Mouse (Mus musculus) common myeloid progenitor, adult 5-6 weeks (primary cell): ENCODE results near the gene Egflam. TPM values are rescaled to one million over a fixed set of nuclear protein-coding genes. Genes with fewer than 3 reads are reported as not detected.
A peak's percentile ranks its signal among the peaks of the same experiment; 100 is the strongest.

Experiments used
- ATAC-seq: replicated peaks from 2 replicates; pipeline ENCODE4 v1.8.0; 2016; ENCODE audit warnings: low read depth, mild to moderate bottlenecking, moderate TSS enrichment, inconsistent platforms; ENCODE audit not compliant: poor library complexity, severe bottlenecking
- total RNA-seq: library from RNA; stranded (forward); fragments of 200-1000, 187-1606 nt; gene quantifications from 2 replicates; pipeline ENCODE4 v1.2.3, GENCODE M21; 2017

Egflam gene
- total RNA-seq, 1 experiment from 2014 or later: not detected

DNA sequence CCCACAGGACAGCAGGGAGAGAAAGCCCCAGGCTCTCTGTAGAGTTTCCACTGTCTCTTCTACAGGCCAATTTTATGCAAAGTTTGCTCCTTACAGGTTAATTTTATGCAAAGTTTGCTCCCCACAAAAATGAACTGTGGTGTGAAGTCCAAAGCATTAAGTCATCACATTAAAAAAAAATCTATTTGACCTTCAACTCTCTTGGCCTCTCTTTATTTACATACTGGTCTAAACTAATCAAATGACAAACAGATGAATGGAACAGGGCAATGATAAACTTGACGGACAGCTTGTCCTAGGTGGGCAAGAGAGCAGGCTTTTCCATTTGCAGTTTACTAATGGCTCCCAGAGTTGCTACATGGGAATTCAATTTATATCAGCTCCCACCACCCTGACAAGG lies 98.3 kb downstream of the Egflam start:
- no peak for ATAC-seq

DNA sequence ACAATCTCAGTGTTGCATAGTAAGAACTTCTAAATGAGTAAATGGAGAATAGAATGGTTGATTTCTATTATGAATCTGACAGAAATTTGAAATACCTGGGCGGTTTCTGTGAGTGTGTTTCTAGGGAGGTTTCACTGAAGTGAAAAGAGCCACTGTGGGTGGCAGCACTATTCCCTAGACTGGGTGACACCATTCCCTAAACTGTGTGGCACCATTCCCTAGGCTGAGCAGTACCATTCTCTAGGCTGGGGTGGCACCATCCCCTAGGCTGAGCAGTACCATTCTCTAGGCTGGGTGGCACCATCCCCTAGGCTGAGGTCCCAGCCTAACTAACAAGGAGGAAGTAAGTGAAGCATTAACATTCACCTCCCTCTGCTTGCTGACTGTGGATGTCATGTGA lies 103.0 kb downstream of the Egflam start:
- no peak for ATAC-seq

DNA sequence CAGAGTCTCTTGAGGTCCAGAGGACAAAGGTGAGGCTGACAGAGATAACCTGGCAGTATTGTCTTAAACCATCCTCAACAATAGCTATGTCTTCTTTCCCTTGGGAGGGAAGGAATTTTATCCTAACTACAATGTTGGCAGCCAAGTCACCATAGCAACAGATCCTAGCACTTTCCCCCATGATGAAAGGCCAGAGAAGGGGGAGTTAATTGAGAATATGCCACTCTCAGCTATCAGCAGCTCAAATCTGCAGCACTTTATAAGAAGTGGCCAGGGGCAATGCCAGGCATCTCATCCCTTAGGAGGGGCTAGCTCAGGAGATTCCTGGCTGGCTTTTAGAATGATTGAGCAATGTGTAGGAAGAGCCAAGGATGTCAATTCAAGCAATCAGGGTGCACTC lies 105.3 kb downstream of the Egflam start:
- no peak for ATAC-seq

DNA sequence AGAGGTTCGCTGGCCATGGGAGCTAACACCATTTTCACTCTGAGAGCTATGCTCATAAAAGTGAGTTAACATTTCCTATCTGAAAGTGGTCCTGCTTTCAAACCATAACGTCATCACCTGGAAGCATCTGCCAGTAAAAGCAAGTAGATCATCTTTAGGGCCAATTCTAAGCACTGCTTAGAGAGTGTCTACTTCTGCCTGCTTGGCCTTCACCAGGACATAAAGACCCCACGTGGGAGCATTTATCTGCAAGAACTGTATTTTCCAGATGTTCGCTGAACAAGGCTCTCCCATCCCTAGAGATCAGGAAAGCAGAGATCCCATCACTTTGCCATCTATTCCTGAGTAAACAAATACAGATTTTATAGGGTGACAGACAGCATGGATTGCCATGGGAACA lies 108.2 kb downstream of the Egflam start:
- no peak for ATAC-seq

DNA sequence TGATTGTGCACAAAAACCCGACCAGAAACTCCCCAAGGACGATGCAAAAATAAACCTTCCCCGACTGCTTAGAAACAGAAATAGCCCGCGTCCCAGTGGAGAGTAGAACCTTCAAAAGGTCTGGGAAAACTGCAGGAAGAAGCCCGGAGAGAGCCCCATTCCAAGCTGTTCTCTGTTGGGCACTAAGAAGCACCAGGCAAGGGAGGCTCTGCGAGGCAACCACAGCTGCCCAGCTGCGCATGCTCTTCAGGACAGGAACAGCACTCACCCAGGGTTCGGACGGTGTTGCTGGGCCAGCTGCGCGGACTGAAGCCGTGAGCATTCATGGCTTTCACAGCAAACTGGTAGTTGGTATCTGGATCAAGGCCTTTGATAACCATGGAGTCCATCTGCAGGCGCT lies 108.7 kb downstream of the Egflam start:
- no peak for ATAC-seq

DNA sequence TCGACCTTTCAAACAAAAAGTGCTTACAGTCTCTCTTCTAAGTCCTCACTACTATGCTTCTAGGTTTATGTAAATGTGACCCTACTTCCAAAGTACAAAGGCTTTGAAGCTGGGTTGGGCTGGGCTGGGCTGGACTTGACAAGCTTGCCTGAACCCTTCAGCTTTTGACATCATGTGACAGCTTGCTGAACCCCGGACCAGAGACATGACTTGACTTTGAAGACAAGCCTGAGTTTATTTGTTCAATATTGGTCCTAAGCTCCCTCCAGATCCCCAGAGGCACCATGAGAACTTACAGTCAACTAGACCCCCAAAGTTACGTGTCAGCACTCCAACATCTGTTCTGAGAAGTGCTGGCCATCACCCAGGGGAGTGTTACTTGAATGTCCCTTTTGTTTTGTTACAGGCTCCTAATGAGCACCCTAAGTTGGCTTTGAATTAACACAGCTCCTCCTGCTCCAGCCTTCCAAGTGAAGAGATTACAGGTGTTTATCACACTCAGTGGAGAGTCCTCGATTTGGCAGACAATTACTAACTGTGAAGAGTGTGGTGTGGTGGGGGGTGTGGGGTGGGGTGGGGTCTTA lies 109.3 kb downstream of the Egflam start:
- ATAC-seq: no peak

DNA sequence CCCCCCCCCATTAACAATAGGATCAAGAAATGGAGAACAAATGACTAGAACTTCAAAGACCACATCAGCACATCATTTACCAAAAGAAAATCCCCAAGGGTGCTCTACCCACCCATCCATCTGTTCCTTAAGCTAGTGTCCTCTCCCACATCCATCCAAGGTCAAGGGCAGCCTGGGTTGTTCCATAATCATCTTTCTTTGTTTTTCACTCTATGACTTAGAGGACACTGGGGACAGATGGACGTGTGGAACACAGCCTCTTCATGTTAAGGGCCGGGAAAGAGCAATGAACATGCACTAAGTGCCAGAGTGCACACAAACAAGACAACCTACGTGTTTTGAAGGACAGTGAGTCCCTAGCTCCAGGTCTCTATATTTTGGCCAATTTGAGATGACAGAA lies 110.3 kb downstream of the Egflam start:
- no peak for ATAC-seq

DNA sequence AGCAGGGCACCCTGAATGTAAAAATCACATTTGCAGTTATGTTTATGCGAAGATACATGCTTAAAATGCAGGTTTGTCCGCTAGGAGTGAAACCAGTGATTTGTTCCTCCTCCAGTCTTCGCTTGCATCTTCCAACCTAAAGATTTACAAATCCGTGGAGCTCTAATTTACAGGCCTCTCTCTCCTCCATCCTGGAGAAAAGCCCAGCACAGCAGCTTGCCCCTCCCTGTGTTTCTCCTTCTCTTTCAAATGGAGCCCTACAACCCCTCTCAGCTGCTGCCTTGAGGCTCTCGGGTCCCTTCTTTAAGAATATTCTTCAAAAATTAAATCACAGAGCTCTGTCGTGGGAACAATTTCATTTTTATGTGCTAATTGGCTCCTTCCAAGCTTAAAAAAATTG lies 116.6 kb downstream of the Egflam start:
- ATAC-seq: no peak

DNA sequence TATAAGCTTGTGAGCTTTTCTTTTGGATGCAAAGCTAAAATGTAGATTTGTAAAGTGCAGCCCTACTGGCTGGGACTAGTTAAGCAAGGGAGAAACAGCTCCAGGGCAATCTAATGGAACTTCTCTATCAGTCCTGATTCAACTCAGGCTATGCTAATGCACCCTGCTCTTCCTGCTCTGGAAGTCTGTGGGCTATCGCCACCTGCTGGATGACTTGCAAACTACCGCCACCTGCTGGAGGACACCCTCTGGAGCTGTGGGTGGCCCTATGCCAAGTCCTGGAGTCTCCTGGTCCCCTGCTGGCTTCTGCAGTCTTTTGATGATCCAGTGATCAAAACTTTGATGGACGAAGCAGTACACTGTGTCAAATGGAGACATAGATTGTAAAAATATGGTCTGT lies 134.4 kb downstream of the Egflam start:
- peak; percentile 98 for ATAC-seq

DNA sequence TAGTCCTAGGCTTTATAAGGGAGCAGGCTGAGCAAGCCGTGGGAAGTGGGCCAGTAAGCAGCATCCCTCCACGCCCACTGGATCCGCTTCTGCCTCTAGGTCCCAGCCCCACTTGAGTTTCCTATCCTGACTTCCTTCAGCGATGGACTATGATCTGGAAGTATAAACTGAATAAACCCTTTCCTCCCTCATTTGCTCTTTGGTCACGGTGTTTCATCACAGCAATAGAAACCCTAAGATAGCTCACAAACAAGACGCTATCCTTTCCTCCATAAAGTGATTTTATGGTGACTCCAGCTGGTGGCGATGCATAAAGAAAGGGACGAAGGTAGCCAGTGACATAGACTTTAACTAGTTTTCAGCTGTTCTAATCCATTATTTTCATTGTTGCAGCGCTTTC lies 134.9 kb downstream of the Egflam start:
- ATAC-seq: no peak

DNA sequence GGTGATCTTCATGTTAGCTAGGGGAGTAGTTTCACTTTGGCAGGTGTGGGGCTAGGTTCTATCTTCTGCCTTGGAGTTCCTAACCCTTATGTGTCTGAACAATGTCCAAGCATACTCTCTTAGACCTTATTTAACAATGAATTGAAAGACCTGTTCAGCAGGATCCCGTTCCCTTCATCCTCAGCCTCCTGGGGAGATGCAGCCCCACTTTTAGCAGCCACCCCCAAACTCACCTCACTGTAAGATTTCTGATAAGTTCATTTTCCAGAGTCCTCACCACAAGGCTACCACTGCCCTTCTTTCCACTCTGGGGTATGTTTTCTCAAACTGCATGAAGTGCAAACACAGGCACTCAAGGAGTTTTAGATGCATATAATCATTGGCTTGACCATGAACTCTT lies 136.8 kb downstream of the Egflam start:
- no peak for ATAC-seq

DNA sequence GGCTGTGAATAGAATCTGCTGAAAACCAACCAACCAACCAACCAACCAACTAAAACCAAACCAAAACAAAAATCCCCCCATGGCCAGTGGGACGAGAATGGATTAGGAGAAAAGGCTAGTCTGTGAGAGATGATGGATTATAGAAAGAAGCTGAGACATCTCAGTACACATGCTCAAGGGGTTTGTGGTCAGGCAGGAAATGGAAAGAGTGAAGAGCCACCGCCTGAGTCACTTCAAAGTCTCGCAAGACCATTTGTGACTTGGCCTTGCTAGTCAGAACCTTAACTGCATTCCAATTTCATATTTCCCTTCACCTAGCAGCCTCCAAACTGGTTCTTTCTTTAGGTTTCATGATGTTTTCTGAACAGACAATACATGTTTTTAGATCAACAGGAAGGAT lies 141.6 kb downstream of the Egflam start:
- ATAC-seq: no peak

DNA sequence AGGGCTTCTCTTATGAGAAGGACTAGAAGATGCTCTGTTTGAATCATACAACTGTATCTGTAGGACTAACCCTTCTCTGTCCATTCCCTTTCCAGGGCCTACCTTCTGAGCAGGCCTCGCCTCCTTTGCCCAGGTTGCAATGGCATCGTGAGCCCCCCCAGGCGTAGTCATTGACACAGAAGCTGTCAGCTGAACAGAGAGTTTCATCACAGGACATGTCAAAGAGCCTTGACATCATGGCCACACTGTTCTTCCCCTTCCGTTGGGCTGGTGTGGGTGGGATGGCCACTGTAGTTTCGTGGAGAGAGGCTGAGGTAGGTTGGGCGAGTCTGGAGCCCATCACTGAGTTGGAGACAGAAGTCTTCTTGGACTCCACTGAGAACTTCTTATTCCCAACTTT lies 144.9 kb downstream of the Egflam start:
- no peak for ATAC-seq

DNA sequence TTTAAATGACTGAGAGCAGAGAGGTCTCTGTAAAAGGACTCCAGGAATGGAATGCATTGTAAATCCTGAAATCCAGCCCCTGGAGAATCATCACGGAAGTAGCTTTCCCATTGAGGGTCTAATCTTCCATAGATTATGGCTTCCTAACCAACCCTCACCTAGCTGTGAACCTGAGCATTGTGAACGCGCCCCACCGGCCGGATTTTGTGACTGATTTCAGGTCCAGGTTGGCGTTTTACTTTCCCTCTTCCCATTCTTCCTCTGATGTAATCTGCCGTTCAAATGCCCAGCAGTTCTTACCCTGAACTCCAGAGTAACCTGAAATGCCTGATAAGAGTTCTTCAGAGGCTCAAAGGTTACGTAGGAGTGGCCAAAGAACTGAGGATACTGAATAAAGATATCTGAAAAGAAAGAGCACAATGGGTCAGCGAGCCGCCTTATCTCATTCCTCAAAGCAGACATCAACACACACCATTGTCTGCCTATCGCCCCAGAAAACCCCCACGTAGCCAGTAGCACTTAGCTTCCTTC lies 146.0 kb downstream of the Egflam start:
- ATAC-seq: no peak

DNA sequence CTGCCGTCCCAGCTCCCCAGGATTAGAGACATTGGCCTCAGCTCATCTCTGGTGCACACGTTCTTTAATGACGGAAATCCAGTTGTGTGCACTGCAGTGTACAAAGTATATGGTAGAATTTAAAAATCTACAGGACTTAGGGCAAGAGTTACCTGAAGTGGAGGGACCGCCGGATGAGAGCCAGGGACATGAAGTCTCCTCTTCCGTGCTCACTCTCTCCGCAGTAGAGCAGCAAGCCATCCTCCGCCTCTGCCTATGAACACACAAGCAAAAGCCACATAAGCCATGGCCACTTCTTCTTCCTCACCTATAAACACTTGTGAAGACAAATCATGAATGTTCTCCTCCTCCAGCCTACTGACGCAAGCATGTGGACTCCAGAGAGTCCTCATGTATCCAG lies 147.2 kb downstream of the Egflam start:
- ATAC-seq: no peak

DNA sequence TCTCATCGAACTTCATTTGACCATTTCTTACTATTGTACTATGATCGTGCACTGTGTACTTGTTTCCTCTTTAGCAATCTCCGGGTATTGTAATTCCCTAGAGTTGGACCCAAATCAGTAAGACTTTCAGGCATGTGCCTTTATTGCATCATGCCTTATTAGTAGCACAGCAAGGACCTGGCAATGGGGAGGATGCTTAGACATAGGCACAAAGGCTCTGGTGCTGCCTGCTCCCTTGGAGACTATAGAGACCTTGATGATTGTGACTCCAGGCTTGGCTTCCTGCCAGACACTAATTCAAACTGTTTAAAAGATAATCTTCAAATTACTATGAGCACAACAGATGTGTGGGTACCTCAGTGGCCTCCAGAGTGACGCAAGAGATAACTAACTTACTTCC lies 149.0 kb downstream of the Egflam start:
- no peak for ATAC-seq

DNA sequence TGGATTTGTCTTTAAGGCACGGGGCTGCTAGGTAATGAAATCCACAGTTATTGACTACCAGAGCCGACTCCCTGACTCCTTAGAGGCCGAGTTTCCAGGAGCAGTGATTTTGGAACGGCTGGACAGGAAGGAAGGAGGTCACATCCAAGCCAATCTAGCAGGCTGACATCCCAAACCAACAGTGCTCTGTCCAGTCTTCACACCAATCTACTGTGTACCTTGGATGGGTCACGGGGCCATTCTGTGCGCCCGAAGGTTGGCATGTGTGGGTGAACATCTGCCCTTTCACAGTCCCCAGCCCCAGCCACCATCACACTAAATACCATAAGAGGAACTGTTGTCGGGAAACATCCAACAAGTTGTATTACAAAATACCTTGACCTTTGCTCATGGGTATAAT lies 150.9 kb downstream of the Egflam start:
- ATAC-seq: no peak

DNA sequence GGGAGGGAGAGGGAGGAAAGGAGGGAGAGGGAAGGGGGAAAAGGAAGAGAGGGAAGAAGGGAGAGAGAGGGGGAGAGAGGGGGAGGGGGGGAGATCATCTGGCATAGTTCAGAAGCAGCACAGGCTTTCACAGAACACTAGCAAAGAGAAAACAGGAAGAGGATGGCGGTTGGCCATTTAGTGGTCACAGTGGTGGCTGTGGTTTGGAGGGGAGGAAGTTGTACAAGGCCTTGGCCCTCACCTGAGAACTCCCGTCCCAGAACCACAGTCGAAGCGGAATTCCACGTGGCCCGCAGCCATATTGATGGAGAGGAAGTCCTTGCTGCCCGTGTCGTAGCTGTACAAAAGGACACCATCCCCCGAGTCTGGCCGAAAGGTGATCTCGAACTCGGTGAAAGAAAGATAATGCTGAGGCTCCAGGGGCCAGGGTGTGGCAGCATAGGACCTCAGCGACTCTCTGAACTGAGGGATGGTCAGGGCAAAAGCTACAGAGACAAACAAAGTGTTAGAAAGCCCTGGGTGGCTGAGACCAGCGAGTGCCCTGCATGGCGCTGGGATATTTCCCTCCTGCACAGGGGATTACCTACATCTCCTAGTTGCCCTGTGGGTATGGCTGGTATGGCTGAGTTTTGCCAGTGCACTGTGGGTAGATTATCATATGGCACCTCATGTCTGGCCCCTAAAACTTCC lies 155.9 kb downstream of the Egflam start:
- ATAC-seq: peak; percentile 45; the same call in 1 of the 2 replicates

DNA sequence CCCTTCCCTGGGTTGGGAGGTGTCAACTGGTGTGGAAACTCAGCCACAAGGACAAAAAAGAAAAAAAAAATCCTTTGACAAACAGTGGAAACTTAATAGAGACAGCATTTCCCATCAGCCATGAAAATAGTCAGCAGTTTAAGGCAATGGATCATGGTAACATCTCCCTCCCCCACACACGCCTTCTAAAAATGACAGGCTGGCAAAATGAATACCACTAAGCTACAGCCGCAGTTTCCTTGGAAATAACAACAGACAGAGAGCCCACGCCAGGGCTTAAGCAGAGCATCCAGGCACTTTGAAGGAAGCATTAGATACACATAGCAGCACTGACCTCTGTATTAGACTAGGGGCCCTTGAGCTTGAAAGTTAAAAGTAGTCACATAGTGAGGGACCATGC lies 157.2 kb downstream of the Egflam start:
- no peak for ATAC-seq

DNA sequence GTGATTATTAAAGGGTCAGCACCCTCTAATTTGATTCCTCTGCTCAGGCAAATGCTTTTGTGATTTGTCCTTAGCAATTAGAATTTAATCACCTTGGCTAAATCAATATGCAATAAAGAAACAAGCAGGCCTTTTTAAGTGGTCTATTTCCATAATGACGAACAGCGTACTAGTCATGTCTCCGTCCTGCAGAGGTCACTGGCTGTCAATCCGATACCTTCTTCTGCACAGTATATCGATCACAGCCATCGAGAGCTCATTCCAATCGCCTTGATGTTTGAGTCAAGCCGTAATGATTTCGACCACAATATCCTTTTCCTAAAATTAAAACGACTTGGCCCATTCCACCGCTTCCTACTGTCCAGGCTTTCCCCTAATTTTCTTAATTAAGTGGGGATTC lies 158.3 kb downstream of the Egflam start:
- no peak for ATAC-seq

DNA sequence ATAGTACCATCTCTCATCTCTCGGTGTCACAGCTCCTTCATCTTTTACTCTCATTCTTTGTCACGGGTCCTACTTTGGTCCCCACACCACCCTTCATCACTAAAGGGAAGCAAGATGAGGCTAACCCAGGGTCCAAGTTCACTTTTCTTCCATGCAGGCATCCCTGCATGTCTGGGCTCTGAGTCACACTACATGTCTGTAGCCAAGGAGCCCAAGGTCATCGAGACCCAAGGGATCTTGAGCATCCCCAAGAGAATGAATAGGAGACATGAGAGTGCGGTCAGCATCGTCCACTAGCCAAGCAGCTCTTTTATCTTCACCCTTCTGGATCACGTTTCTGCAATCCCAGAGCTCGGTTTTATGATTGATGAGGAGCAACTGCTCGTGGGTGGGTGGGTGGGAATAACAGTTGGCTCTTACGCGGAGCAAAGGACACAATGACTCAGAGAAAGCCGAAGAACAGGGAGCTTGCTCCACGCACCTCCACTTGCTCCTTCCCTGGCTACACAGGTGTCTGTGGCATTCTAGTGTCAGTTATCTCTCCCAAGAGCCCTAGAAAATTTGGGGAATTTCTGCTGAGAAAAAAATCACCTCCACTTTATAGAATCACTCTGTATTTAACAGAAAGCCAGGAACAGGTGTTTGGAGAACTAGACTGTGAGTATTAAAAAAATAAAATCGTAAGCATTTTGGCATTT lies 164.7 kb downstream of the Egflam start:
- no peak for ATAC-seq
